Mouse (Mus musculus): Measurements from ENCODE around the gene Zc3h4.
A peak's percentile ranks its signal among the peaks of the same experiment; 100 is the strongest.

DNA sequence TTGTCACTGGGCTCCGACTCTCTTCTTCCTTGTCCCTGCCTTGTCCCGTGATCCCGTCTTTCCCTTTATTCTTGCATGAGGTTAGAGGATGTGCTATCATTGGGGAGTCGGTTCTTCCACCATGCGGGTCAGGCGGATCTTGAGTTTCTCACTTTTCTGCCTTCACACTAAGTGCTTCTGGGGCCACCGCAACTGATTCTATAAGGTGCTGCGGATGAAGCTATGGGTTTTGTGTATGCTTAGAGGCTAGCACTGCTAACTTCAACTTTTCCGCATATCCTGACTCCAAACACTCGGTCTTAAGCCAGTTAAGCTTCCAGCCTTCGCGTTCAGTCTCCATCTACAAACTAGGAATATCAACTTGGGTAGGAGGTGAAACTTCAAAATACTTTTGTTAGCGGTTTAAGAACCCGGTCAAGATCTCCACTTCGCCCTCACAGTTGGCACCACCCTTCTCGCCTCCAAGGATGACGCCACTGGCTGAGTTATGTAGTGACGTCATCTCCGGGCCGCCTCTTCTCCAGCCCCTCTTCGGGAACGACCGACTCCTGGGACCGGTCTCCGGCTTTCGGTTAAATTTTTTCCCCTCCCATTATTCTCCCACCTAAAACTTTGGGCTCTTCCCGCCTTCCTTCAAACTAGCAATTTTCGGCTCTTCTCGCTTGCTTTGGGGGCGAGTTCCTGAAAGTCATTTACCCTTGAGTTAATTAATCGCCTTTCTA is 1.5 kb upstream of the Zc3h4 start:
- TF ChIP-seq CTCF (IDR thresholded peaks at IDR 0.05 in 2 of 3, conservative IDR thresholded peaks at IDR 0.05 in 1 of 3; ENCODE audit: control insufficient read depth in 1 of 3, insufficient read depth in 1 of 3, low read depth in 2 of 3, low read length in 3 of 3, poor library complexity in 1 of 3, severe bottlenecking in 1 of 3): no peak
- no peak for TF ChIP-seq ZKSCAN1 (IDR thresholded peaks at IDR 0.05; ENCODE audit: low read depth, low read length)
- TF ChIP-seq MYC (IDR thresholded peaks at IDR 0.05; ENCODE audit: low read depth, low read length): no peak
- TF ChIP-seq POLR2A (IDR thresholded peaks at IDR 0.05; ENCODE audit: control insufficient read depth in 1 of 2, insufficient read depth in 1 of 2, low read depth in 1 of 2, low read length in 2 of 2, poor library complexity in 1 of 2): peak in 1 of 2 experiments; percentile 71; a peak in 3 of 4 replicates
- no peak for TF ChIP-seq NRF1 (IDR thresholded peaks at IDR 0.05; ENCODE audit: insufficient read depth, low read depth, low read length, poor library complexity, severe bottlenecking)
- TF ChIP-seq SMC3 (IDR thresholded peaks at IDR 0.05; ENCODE audit: low read depth, low read length): no peak
- TF ChIP-seq EP300 (IDR thresholded peaks at IDR 0.05; ENCODE audit: low read depth in 1 of 2, low read length in 2 of 2): no peak
- TF ChIP-seq MXI1 (IDR thresholded peaks at IDR 0.05; ENCODE audit: low read depth, low read length): no peak
- no peak for TF ChIP-seq GATA1 (IDR thresholded peaks at IDR 0.05; ENCODE audit: low read depth, low read length)
- no peak for TF ChIP-seq HCFC1 (IDR thresholded peaks at IDR 0.05; ENCODE audit: low read depth, low read length)
- TF ChIP-seq USF1 (IDR thresholded peaks at IDR 0.05; ENCODE audit: low read depth, low read length): no peak
- no peak for TF ChIP-seq E2F4 (IDR thresholded peaks at IDR 0.05; ENCODE audit: borderline replicate concordance, low read depth, low read length)
- no peak for TF ChIP-seq TAL1 (IDR thresholded peaks at IDR 0.05; ENCODE audit: low read length)
